Mouse (Mus musculus): ENCODE results near the gene Mgmt.

Mgmt gene

GRCm38 (mm10) chr7:136894106-136894986, at the start of gene Mgmt:
Gene Mgmt, plus strand, starts transcription at chr7:136894614.
- peak; percentile 92 for DNase-seq (ENCODE audit: low read depth)

- no peak for DNase-seq (ENCODE audit: low read depth)
Measured at GRCm38 (mm10) chr7:136844835-136845234, 49.6 kb upstream of the Mgmt start.

GRCm38 (mm10) chr7:136845321-136845720, 49.1 kb upstream of the Mgmt start:
- DNase-seq (ENCODE audit: low read depth), result no peak

GRCm38 (mm10) chr7:136846086-136846620, 48.3 kb upstream of the Mgmt start:
- no peak for DNase-seq (ENCODE audit: low read depth)

- DNase-seq (ENCODE audit: low read depth), result no peak
Measured at GRCm38 (mm10) chr7:136847601-136848000, 46.8 kb upstream of the Mgmt start.

- no peak for DNase-seq (ENCODE audit: low read depth)
Measured at GRCm38 (mm10) chr7:136848761-136849160, 45.7 kb upstream of the Mgmt start.

- DNase-seq (ENCODE audit: low read depth), result no peak
Measured at GRCm38 (mm10) chr7:136849811-136850210, 44.6 kb upstream of the Mgmt start.

- DNase-seq (ENCODE audit: low read depth), result no peak
Measured at GRCm38 (mm10) chr7:136850339-136850738, 44.1 kb upstream of the Mgmt start.

GRCm38 (mm10) chr7:136851946-136852345, 42.5 kb upstream of the Mgmt start:
- no peak for DNase-seq (ENCODE audit: low read depth)

- no peak for DNase-seq (ENCODE audit: low read depth)
Measured at GRCm38 (mm10) chr7:136852721-136853120, 41.7 kb upstream of the Mgmt start.

GRCm38 (mm10) chr7:136864677-136865463, 29.5 kb upstream of the Mgmt start:
- DNase-seq (ENCODE audit: low read depth), result no peak

- no peak for DNase-seq (ENCODE audit: low read depth)
Measured at GRCm38 (mm10) chr7:136865876-136866275, 28.5 kb upstream of the Mgmt start.

GRCm38 (mm10) chr7:136866535-136866934, 27.9 kb upstream of the Mgmt start:
- no peak for DNase-seq (ENCODE audit: low read depth)

- no peak for DNase-seq (ENCODE audit: low read depth)
Measured at GRCm38 (mm10) chr7:136871535-136871934, 22.9 kb upstream of the Mgmt start.

- DNase-seq (ENCODE audit: low read depth), result no peak
Measured at GRCm38 (mm10) chr7:136872059-136872458, 22.4 kb upstream of the Mgmt start.

GRCm38 (mm10) chr7:136874396-136874795, 20.0 kb upstream of the Mgmt start:
- DNase-seq (ENCODE audit: low read depth), result no peak

GRCm38 (mm10) chr7:136880386-136880785, 14.0 kb upstream of the Mgmt start:
- DNase-seq (ENCODE audit: low read depth), result no peak

- no peak for DNase-seq (ENCODE audit: low read depth)
Measured at GRCm38 (mm10) chr7:136888161-136888560, 6.3 kb upstream of the Mgmt start.

- DNase-seq (ENCODE audit: low read depth), result no peak
Measured at GRCm38 (mm10) chr7:136895356-136895755, 942 bp downstream of the Mgmt start.

- DNase-seq (ENCODE audit: low read depth), result peak; percentile 3
Measured at GRCm38 (mm10) chr7:136895851-136896250, 1.4 kb downstream of the Mgmt start.

- DNase-seq (ENCODE audit: low read depth), result no peak
Measured at GRCm38 (mm10) chr7:136897481-136897880, 3.1 kb downstream of the Mgmt start.

- DNase-seq (ENCODE audit: low read depth), result no peak
Measured at GRCm38 (mm10) chr7:136898005-136898404, 3.6 kb downstream of the Mgmt start.

Measured in induced T-regulatory cell, adult 2 months (primary cell).